Comparison of ENCODE assay signal across 7 mouse cellular contexts in genomic region chr5:144223503-144223862, GRCm38 (mm10). TPM values are rescaled to one million over a fixed set of nuclear protein-coding genes. Genes with fewer than 3 reads are reported as not detected.
DNase-seq lines count a peak whose midpoint lies in the region; ATAC-seq lines count a peak whose summit lies in the region.

TSS of gene Tecpr1 (minus strand) at chr5:144223615.

- WGBS in embryonic facial prominence, embryonic 12.5 days = under 1% methylated on average over 30 of the region's 37 CpGs
- WGBS in limb, embryonic 11.5 days = under 1% methylated on average over 37 of the region's 37 CpGs
- WGBS in midbrain, embryonic 14.5 days = under 1% methylated on average over 37 of the region's 37 CpGs

- peak; percentile 93 for ATAC-seq in embryonic facial prominence, embryonic 12.5 days (ENCODE audit: insufficient number of reproducible peaks, insufficient read depth, low FRiP score, low TSS enrichment)
- ATAC-seq in limb, embryonic 11.5 days (ENCODE audit: insufficient number of reproducible peaks, low FRiP score, low TSS enrichment, low read depth) = peak; percentile 94
- ATAC-seq in midbrain, embryonic 14.5 days (ENCODE audit: low FRiP score, low TSS enrichment) = peak; percentile 96

- H3K9me3 ChIP-seq in embryonic facial prominence, embryonic 12.5 days = no peaks in the 10 kb centered on the region
- no peaks in the 10 kb centered on the region for H3K9me3 ChIP-seq in limb, embryonic 11.5 days (ENCODE audit: control insufficient read depth, low read length)
- no peaks in the 10 kb centered on the region for H3K9me3 ChIP-seq in midbrain, embryonic 14.5 days (ENCODE audit: control insufficient read depth, low read length)

- peak within 1 kb of the TSS; percentile 17 for H3K27ac ChIP-seq in embryonic facial prominence, embryonic 12.5 days
- no peak within 1 kb of the TSS for H3K27ac ChIP-seq in limb, embryonic 11.5 days (replicated peaks; ENCODE audit: low read depth, low read length)
- H3K27ac ChIP-seq in midbrain, embryonic 14.5 days (replicated peaks; ENCODE audit: low read depth, low read length) = peak within 1 kb of the TSS; percentile 83

- H3K4me1 ChIP-seq in embryonic facial prominence, embryonic 12.5 days = peaks cover 15% of the 10 kb centered on the region
- H3K4me1 ChIP-seq in limb, embryonic 11.5 days (ENCODE audit: control insufficient read depth, insufficient read depth, low read length) = peaks cover 4% of the 10 kb centered on the region
- peaks cover 5% of the 10 kb centered on the region; the same call in 1 of the 2 replicates for H3K4me1 ChIP-seq in midbrain, embryonic 14.5 days (ENCODE audit: control insufficient read depth, insufficient read depth, low read length)

- peak within 1 kb of the TSS; percentile 68 for H3K4me3 ChIP-seq in embryonic facial prominence, embryonic 12.5 days
- H3K4me3 ChIP-seq in limb, embryonic 11.5 days (ENCODE audit: low read depth, low read length) = peak within 1 kb of the TSS; percentile 65
- peak within 1 kb of the TSS; percentile 79 for H3K4me3 ChIP-seq in midbrain, embryonic 14.5 days (replicated peaks; ENCODE audit: low read depth, low read length)

- no peaks in the 10 kb centered on the region for H3K36me3 ChIP-seq in embryonic facial prominence, embryonic 12.5 days
- H3K36me3 ChIP-seq in limb, embryonic 11.5 days (ENCODE audit: control insufficient read depth, insufficient read depth, low read length) = no peaks in the 10 kb centered on the region
- H3K36me3 ChIP-seq in midbrain, embryonic 14.5 days (ENCODE audit: control insufficient read depth, insufficient read depth, low read length) = no peaks in the 10 kb centered on the region

- no peaks in the 10 kb centered on the region for H3K27me3 ChIP-seq in embryonic facial prominence, embryonic 12.5 days
- no peaks in the 10 kb centered on the region for H3K27me3 ChIP-seq in limb, embryonic 11.5 days (ENCODE audit: control insufficient read depth, insufficient read depth, low read length)
- no peaks in the 10 kb centered on the region for H3K27me3 ChIP-seq in midbrain, embryonic 14.5 days (ENCODE audit: control insufficient read depth, insufficient read depth, low read length)

- DNase-seq in adrenal gland, postnatal 25 days = peak; percentile 96
- DNase-seq in heart, adult 11 months = peak; percentile 100
- DNase-seq in kidney, adult 18-20 months = peak; percentile 95
- DNase-seq in limb, embryonic 11.5 days (ENCODE audit: low spot score) = peak; percentile 95
- peak; percentile 97 for DNase-seq in midbrain, embryonic 14.5 days
- DNase-seq in spleen, adult 18-20 months = peak; percentile 90 to 91

- H3K4me2 ChIP-seq in embryonic facial prominence, embryonic 12.5 days (replicated peaks) = peak within 1 kb of the TSS; percentile 86
- peak within 1 kb of the TSS; percentile 85 for H3K4me2 ChIP-seq in limb, embryonic 11.5 days (ENCODE audit: low read depth, severe bottlenecking)
- peak within 1 kb of the TSS; percentile 63 for H3K4me2 ChIP-seq in midbrain, embryonic 14.5 days (ENCODE audit: low read length)

- H3K9ac ChIP-seq in embryonic facial prominence, embryonic 12.5 days = peak within 1 kb of the TSS; percentile 58
- peak within 1 kb of the TSS; percentile 77 for H3K9ac ChIP-seq in limb, embryonic 11.5 days (ENCODE audit: low read length)
- H3K9ac ChIP-seq in midbrain, embryonic 14.5 days (replicated peaks; ENCODE audit: low read length) = peak within 1 kb of the TSS; percentile 73

RNA-seq across cellular contexts. Expression of gene Tecpr1, which starts in this region (rescaled TPM):
- 101 and 107 TPM in 2 replicates for total RNA-seq in adrenal gland, postnatal 25 days (2021)
- polyA plus RNA-seq in embryonic facial prominence, embryonic 12.5 days (2016; fragmentation: Nextera tagmentation; extraction: Ambion mirVana) = 27.4 and 30.7 TPM in 2 replicates
- polyA plus RNA-seq in limb, embryonic 11.5 days (2014; fragmentation: Nextera tagmentation; extraction: Ambion mirVana) = 11.3 and 13.5 TPM in 2 replicates
- 35.3 and 36.8 TPM in 2 replicates for polyA plus RNA-seq in midbrain, embryonic 14.5 days (2014; fragmentation: Nextera tagmentation; extraction: Ambion mirVana)
